Mouse (Mus musculus) kidney, postnatal 36 days (tissue): ENCODE measurements at regions not wholly inside any gene's neighbourhood (a gene's known extent, or its start where the extent isn't known, plus 50 kb on each side); places are given as distances from the start of the nearest gene placed in this dataset.
"Not testable (repeated sequence)": the region's sequence is repeated elsewhere in the genome, so short reads cannot be mapped to it uniquely, and the experiment has no call there.

Experiments used
- DNase-seq, 2 experiments: peaks; one replicate each; pipeline ENCODE4 v3.0.0; 2021 to 2022; ENCODE audit warnings: mixed read lengths in 2 of 2

GRCm38 (mm10) chr1:88752332-88752731, 50.3 kb upstream of the Arl4c start:
- DNase-seq = peak; percentile 36 to 43

GRCm38 (mm10) chr1:88756658-88757057, 54.6 kb upstream of the Arl4c start:
- DNase-seq = peak; percentile 36 to 66

- DNase-seq = peak; percentile 17 to 44
Observed at GRCm38 (mm10) chr1:88757162-88757561, 55.1 kb upstream of the Arl4c start.

DNA sequence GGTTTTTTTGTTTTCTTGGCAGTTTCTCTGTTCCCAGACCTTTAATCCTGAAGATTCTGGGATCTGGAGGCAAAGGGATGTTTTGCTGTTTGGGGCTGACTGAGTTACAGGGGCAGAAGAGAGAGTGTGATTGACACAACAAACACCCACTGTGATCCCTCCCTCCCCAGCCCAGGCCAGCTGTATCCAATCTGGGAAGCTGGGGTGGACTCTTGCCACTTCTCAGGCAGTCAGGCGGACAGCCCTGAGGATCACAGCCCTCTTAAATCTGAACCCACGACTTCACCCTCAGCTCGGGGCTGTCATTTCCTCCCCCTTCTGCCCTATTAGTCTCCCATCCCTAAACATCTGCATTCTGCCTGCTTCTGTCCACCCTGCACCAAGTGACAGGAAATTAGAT, 55.7 kb upstream of the Arl4c start:
- DNase-seq = peak; percentile 18 to 35

DNA sequence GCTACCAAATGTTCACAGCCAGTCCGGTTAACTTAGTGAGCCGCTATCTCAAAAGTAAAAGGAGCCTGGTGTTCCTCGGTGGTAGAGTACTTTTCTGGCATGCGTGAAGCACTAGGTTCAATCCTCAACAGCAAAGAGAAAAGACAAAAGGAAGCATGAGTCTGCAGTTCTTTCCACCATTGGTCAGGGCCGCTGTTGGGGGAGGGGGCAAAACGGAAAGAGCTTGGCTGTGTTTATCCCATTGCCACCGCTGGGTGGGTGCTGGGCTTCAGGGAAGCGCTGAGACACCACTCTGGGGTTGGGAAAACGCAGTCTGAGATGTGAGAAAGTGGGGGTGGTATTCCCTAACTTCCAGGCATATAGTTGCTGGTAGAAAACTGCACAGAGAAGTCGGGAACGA, 58.6 kb upstream of the Arl4c start:
- DNase-seq = no peak

GRCm38 (mm10) chr1:88761121-88761520, 59.1 kb upstream of the Arl4c start:
- DNase-seq = no peak

- DNase-seq = peak in 1 of 2 experiments; percentile 30
Observed at GRCm38 (mm10) chr1:88763725-88764364, 61.8 kb upstream of the Arl4c start.

- no peak for DNase-seq
Observed at GRCm38 (mm10) chr1:88764478-88764877, 62.5 kb upstream of the Arl4c start.

DNA sequence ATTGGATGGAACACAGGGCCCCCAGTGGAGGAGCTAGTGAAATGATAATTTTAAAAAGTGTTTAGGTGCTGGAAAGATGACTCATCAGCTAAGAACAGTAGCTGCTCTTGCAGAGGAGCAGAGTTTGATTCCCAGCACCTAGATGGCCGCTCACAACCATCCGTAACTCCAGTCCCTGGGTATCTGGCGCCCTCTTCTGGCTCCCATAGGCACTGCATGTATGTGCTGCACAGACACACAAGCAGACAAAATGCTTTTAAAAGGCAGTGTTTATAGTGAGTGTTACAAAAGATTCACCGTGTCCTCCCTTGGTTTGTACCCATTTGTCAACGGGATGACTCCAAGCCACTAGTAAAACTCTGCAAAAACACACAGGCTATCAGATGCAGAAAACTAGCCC, 75.0 kb upstream of the Arl4c start:
- DNase-seq = no peak

GRCm38 (mm10) chr1:88780262-88780661, 78.2 kb upstream of the Arl4c start:
- DNase-seq = no peak

DNA sequence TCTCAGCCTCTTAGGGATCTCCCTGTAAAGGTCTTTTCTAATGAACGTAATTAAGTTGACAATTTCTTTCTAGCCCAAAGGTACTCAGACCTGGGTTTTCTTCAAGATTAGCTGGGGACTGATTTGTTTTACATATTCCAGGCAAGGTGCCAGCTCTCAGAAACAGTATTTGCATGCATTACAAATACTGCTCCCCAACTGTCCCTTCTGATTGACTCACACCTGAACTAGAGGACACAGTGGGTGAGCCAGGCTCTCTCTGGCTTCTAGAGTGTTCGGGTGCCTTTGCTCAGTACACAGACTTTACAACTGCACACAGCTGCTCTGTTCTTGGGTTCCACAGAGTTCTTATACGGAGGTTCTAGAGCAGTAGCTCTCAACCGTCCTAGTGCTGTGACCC, 81.1 kb upstream of the Arl4c start:
- DNase-seq = no peak

DNA sequence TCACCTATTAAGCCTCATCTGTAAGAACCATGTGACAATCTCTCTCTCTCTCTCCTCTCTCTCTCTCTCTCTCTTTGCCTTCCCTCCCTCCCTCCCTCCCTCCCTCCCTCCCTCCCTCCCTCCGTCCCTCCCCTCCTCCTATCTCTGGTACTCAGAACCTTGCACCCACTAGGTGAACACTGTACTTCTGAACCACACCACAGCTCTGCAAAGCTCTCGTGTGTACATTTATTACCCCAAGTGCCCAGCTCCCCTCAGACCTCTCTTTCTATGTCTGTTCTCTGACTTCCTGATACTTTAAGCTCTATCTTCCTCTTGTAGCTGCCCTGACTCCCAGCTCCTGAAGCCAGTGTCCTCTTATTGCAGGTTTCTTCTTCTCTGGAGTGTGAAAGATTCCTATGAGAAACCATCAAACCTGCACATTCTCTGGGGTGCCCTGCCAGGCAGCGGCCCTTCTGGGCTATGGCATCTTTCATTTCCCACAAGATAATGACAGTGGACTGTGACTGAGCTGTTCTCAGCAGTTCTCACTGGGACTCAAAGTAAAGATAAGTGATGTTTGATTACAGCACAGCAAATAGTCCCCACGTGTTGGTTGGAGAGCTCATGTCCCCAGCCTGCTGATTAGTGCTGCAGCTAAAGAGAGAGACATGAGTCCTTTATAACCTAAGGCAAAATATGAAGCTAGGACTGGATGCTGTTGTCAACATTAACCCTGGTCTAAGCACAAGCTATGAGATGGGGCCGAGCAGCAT, 83.0 kb upstream of the Arl4c start:
- DNase-seq = no peak

DNA sequence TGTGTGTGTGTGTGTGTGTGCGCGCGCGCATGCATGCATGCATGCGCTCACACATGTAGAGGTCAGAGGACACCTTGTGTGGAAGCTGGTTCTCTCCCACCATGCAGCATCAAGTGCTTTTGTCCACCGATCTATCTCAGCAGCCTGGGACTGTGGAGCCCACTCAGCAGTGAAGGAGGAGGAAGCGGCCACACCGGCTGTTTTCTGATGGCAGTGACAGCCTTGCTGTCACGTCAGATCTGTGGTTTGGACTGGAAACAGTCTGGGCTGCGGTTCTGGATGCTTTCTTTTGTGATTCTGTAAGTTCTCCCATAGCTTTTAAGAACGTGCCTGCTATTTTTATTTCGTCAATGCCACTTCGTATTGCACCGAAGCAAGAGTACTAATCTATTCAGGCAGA, 84.0 kb upstream of the Arl4c start:
- DNase-seq = no peak

DNA sequence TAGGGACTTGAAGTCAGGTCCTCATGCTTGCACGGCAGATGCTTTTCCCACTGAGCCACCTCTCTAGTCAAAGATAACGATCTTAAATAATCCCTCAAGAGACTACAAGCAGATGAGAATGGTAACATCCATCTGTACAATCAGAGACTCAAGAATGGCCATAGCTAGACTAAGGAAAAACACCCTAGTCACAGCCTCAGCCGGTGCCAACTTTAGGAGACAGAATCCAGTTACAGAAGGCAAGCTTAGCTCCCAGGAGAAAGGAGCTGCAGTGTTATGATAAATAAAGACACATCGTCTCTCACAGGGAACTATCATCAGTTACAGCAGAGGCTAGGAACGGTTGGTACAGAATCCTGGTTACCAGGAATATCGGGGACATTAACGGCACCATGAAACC, 88.7 kb upstream of the Arl4c start:
- DNase-seq = no peak

GRCm38 (mm10) chr1:88794926-88795325, 92.9 kb upstream of the Arl4c start:
- no peak for DNase-seq

GRCm38 (mm10) chr1:88798473-88798872, 96.5 kb upstream of the Arl4c start:
- no peak for DNase-seq

GRCm38 (mm10) chr1:88798874-88799273, 96.9 kb upstream of the Arl4c start:
- DNase-seq = no peak

DNA sequence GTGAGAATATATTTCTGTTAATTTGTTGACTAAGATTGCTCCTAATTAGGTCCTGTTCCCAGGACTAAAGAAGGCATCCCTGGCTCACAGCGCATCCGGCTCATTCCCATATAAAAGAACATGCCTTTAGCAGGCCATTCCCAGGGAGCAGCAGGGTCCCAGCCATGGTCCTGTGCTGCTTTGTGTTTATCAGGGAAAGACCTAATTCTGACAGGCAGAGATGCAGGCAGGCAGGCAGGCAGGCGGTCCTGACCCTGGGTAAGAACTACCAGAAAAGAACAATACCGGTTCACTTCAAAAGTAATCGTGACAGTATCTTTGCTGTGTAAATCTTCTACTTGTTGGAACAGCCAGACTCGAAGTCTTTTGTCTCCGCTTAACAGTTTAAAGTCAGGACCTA, 97.3 kb upstream of the Arl4c start:
- no peak for DNase-seq

DNA sequence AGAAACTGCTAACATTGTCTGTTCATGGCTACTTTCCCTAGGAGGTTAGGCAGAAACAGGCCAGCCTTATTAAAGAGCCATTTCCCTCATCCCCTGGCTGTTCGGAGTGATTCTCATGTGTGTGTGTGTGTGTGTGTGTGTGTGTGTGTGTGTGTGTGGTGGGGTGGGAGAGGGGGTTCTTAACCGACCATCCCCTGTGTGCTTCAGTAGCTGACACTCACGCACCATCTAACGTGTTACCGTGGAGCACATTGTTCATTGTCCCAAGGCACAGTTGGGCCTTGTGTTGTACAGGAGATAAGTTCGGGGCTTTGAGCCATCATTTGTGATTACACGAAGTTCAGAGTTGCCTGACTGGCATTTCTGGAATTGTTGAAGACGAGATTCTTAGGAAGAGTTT, 97.8 kb upstream of the Arl4c start:
- DNase-seq = no peak

- peak; percentile 25 to 45 for DNase-seq
Observed at GRCm38 (mm10) chr1:88800411-88800810, 98.4 kb upstream of the Arl4c start.

DNA sequence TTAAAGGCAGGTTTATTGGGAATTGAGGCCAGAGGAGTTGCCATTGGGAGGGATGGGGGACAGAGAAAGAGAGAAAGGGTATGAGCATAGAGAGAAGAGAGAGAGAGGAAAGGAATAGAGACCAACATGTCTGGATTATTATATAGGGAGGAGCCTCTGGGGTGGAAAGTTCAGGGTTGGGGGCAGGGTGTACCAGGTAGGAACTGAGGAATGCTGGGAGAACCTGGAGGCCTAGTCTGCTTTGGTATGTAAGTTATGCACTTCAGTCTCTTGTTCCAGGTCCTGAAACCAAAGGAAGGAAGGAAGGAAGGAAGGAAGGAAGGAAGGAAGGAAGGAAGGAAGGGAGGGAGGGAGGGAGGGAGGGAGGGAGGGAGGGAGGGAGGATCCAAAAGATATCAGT, 99.1 kb upstream of the Arl4c start:
- DNase-seq = not testable (repeated sequence)

DNA sequence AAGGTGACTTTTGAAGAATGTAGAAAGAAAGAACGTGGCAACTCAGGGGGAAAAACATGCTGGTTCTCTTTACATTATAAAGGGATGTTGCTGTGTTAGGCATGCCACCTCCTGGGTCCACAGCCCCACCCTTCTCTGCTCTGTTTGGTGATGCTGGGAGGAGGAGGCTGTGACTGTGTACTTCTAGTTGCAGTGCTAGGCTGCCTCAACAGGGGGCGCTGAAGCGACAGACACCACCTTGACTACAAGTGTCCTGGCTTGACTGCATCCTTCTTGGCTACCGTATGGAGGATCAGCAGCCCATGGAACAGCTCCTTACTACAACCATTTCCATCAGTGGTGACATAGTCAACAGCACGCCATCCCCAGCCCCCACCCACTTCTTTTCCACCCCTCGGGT, 104.9 kb upstream of the Arl4c start:
- peak; percentile 16 to 49 for DNase-seq

- no peak for DNase-seq
Observed at GRCm38 (mm10) chr1:88807901-88808300, 105.9 kb upstream of the Arl4c start.

GRCm38 (mm10) chr1:88808508-88808907, 106.5 kb upstream of the Arl4c start:
- no peak for DNase-seq

DNA sequence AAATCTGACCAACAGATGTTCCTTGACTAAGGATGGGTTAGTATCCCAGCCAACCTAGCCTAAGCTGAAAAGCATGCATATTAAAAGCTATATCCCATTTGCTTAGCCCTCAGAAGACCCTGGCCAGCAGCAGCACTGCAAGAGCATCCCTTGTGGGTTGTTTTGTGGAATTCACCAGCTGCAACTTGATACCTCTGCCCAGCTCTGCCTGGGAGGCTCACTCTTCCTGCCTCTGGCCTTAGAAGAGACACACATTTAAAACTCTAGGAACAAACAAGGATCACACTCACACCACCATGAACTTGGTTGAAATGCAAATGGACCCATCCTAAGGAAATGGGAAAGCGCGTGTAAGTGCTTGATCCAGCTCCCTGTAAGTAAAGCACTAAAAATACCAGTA, 107.7 kb upstream of the Arl4c start:
- DNase-seq = no peak
